Mouse (Mus musculus) C2C12 (cell line): Measurements from ENCODE around the gene Timp3. TPM values are rescaled to one million over a fixed set of nuclear protein-coding genes. Genes with fewer than 3 reads are reported as not detected.

ENCODE experiments used
- H3K27me3 ChIP-seq: one replicate; pipeline ENCODE4 v1.6.1; 2011; ENCODE audit not compliant: control insufficient read depth, insufficient read depth, insufficient read length
- H3K36me3 ChIP-seq: one replicate; pipeline ENCODE4 v1.6.1; 2011; ENCODE audit not compliant: control insufficient read depth, insufficient read depth
- H3K4me3 ChIP-seq: one replicate; pipeline ENCODE4 v1.5.1; 2011; ENCODE audit warnings: mild to moderate bottlenecking, control low read depth; ENCODE audit not compliant: poor library complexity, insufficient read depth, severe bottlenecking
- H3K79me2 ChIP-seq: one replicate; pipeline ENCODE4 v1.6.1; 2011; ENCODE audit not compliant: control insufficient read depth, insufficient read depth
- H3K79me3 ChIP-seq: one replicate; pipeline ENCODE4 v1.6.1; 2011; ENCODE audit warnings: low read depth, control low read depth
- H3ac ChIP-seq: one replicate; pipeline ENCODE3; 2011; ENCODE audit warnings: low read depth; ENCODE audit not compliant: control insufficient read depth, insufficient read length
- CEBPB ChIP-seq: IDR thresholded peaks from one replicate; pipeline ENCODE4 v1.6.1; 2011; ENCODE audit warnings: low read depth, mild to moderate bottlenecking, control low read depth, moderate library complexity
- CTCF ChIP-seq: IDR thresholded peaks from one replicate; pipeline ENCODE4 v1.5.1; 2011; ENCODE audit not compliant: control insufficient read depth, insufficient read depth, insufficient read length
- FOSL1 ChIP-seq: IDR thresholded peaks from one replicate; pipeline ENCODE4 v1.8.0; 2011; ENCODE audit warnings: mild to moderate bottlenecking, low read length; ENCODE audit not compliant: poor library complexity, insufficient read depth, severe bottlenecking
- MAX ChIP-seq: IDR thresholded peaks from one replicate; pipeline ENCODE4 v1.6.1; 2011; ENCODE audit warnings: mild to moderate bottlenecking, control low read depth
- MYOD1 ChIP-seq: IDR thresholded peaks from one replicate; pipeline ENCODE4 v1.6.1; 2011; ENCODE audit warnings: low read depth; ENCODE audit not compliant: control insufficient read depth, insufficient read length
- MYOG ChIP-seq: IDR thresholded peaks from one replicate; pipeline ENCODE4 v1.6.1; 2011; ENCODE audit not compliant: control insufficient read depth, insufficient read length; ENCODE audit errors: extremely low read depth
- USF1 ChIP-seq: IDR thresholded peaks from one replicate; pipeline ENCODE4 v1.6.1; 2011; ENCODE audit warnings: low read depth, mild to moderate bottlenecking, control low read depth, moderate library complexity
- polyA plus RNA-seq: library from polyadenylated mRNA; unstranded; fragments of >200 nt; fragmentation: generic; extraction: Trizol; gene quantifications from one replicate; pipeline ENCODE4 v1.2.1, GENCODE M21; 2012; ENCODE audit warnings: missing spikeins

The Timp3 gene
- polyA plus RNA-seq, 1 experiment, result 57.7 TPM

DNA sequence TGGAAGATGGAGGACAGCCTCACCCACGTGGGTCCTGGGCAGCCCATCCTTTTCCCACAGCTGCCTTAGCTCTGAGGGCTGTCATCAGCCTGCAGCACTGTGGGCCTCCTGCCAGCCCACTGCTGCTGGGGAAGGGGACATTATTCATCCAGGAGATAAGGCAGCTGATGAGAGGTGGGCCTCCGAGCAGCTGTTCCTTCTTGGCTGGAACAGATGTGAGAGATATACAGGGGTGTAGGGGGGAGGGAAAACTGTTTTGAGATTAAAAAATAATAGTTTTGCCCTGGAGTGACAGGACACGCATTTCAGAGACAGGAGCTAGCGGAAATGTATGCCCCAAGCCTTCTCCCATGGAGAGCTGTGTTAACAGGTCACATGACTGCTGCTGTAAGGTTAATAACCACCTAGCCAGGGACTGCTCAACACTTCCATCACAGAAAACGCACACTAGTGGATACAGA lies 65.5 kb downstream of the Timp3 start:
- Histone ChIP-seq H3K36me3 (no peaks in the 10 kb centered on the region), H3K79me2 (no peaks in the 10 kb centered on the region), H3ac (no peak overlapping the region), H3K4me3 (no peak overlapping the region), H3K79me3 (no peaks in the 10 kb centered on the region), H3K27me3 (no peaks in the 10 kb centered on the region)
- no peak for TF ChIP-seq MYOD1
- TF ChIP-seq CTCF, result no peak
- TF ChIP-seq CEBPB, result no peak
- TF ChIP-seq MAX, result no peak
- TF ChIP-seq USF1, result no peak
- no peak for TF ChIP-seq MYOG
- no peak for TF ChIP-seq FOSL1

DNA sequence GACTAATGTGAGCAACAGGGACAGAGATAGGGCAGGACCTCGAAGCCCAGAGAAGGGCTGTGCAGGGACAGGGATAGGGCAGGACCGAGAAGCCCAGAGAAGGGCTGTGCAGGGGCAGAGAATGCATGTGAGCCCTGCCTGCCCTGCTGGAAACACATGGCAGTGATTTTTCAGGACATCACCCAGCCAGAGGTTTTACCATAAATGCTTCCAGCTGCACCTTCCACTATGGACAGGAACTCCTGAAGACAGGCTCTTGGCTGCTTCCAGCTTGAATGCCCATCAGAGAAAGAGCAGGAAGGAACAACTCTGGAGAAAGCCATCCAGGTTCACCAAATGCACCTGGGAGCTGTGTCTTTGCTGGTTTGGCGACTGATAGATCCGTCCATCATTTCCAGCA lies 67.2 kb downstream of the Timp3 start:
- TF ChIP-seq USF1, result no peak
- no peaks in the 10 kb centered on the region for H3K27me3 ChIP-seq
- H3ac ChIP-seq, result no peak overlapping the region
- no peaks in the 10 kb centered on the region for H3K79me2 ChIP-seq
- no peaks in the 10 kb centered on the region for H3K79me3 ChIP-seq
- no peaks in the 10 kb centered on the region for H3K36me3 ChIP-seq
- no peak overlapping the region for H3K4me3 ChIP-seq

DNA sequence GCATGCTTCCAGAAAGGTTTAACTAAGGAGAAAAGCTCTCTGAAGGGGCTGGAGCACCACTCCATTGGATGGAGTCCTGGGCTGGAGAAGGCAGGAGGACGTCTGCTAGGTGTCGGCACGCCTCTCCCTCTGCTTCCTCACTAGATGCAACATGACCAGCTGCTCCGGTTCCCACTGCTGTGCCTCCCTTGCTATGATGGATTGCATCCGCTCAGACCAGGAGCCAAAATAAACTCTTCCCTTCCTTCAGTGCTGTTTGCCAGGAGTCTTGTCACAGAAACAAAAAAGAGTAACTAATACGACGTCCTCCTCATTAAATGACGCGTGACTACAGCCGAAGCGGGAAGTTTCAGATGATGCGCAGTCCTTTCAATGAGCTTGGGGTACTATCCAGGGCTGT lies 68.6 kb downstream of the Timp3 start:
- H3K79me2 ChIP-seq, result no peaks in the 10 kb centered on the region
- H3ac ChIP-seq, result no peak overlapping the region
- no peak overlapping the region for H3K4me3 ChIP-seq
- TF ChIP-seq CEBPB (no peak), MAX (no peak), MYOD1 (no peak), USF1 (no peak), MYOG (no peak), FOSL1 (no peak), CTCF (no peak)
- H3K79me3 ChIP-seq, result no peaks in the 10 kb centered on the region
- H3K36me3 ChIP-seq, result no peaks in the 10 kb centered on the region
- no peaks in the 10 kb centered on the region for H3K27me3 ChIP-seq

GRCm38 (mm10) chr10:86369346-86369745 lies 69.2 kb downstream of the Timp3 start:
- no peak for TF ChIP-seq MYOD1
- no peak for TF ChIP-seq CEBPB
- no peak for TF ChIP-seq USF1
- TF ChIP-seq MAX, result no peak
- no peak for TF ChIP-seq FOSL1
- TF ChIP-seq MYOG, result no peak
- no peak for TF ChIP-seq CTCF

GRCm38 (mm10) chr10:86371561-86371960 lies 71.4 kb downstream of the Timp3 start:
- no peaks in the 10 kb centered on the region for H3K79me3 ChIP-seq
- no peaks in the 10 kb centered on the region for H3K36me3 ChIP-seq
- H3K4me3 ChIP-seq, result no peak overlapping the region
- H3K79me2 ChIP-seq, result no peaks in the 10 kb centered on the region
- no peak for TF ChIP-seq USF1
- no peak for TF ChIP-seq CEBPB
- no peak for TF ChIP-seq CTCF
- no peak for TF ChIP-seq MYOG
- TF ChIP-seq MAX, result no peak
- no peak for TF ChIP-seq MYOD1
- no peak for TF ChIP-seq FOSL1
- no peak overlapping the region for H3ac ChIP-seq
- no peaks in the 10 kb centered on the region for H3K27me3 ChIP-seq

More at GRCm38 (mm10) chr10:86369346-86369745, 69.2 kb downstream of the Timp3 start:
- no peak overlapping the region for H3ac ChIP-seq
- no peak overlapping the region for H3K4me3 ChIP-seq
- H3K79me3 ChIP-seq, result no peaks in the 10 kb centered on the region
- no peaks in the 10 kb centered on the region for H3K79me2 ChIP-seq
- H3K36me3 ChIP-seq, result no peaks in the 10 kb centered on the region
- H3K27me3 ChIP-seq, result no peaks in the 10 kb centered on the region

- no peak overlapping the region for H3ac ChIP-seq
- H3K79me2 ChIP-seq, result no peaks in the 10 kb centered on the region
- no peak overlapping the region for H3K4me3 ChIP-seq
- H3K36me3 ChIP-seq, result no peaks in the 10 kb centered on the region
- H3K27me3 ChIP-seq, result no peaks in the 10 kb centered on the region
- TF ChIP-seq CTCF (no peak), USF1 (no peak), FOSL1 (no peak), MAX (no peak), MYOD1 (no peak), MYOG (no peak), CEBPB (no peak)
- H3K79me3 ChIP-seq, result no peaks in the 10 kb centered on the region
Measured at GRCm38 (mm10) chr10:86374061-86374460, 73.9 kb downstream of the Timp3 start.
